Mouse (Mus musculus): ENCODE measurements around the gene Vmo1. TPM values are rescaled to one million over a fixed set of nuclear protein-coding genes. Genes with fewer than 3 reads are reported as not detected.
"Not testable (repeated sequence)": the region's sequence is repeated elsewhere in the genome, so short reads cannot be mapped to it uniquely, and the experiment has no call there.

The Vmo1 gene
- total RNA-seq, 2 experiments from 2014 or later: not detected

- not testable (repeated sequence) for DNase-seq (ENCODE audit: low spot score in 2 of 2)
Measured at GRCm38 (mm10) chr11:70473291-70473690, 41.1 kb downstream of the Vmo1 start.

- DNase-seq (ENCODE audit: low spot score in 2 of 2): no peak
Measured at GRCm38 (mm10) chr11:70472716-70473115, 41.7 kb downstream of the Vmo1 start.

- DNase-seq (ENCODE audit: low spot score in 2 of 2): no peak
Measured at GRCm38 (mm10) chr11:70469764-70470163, 44.7 kb downstream of the Vmo1 start.

- DNase-seq (ENCODE audit: low spot score in 2 of 2): no peak
Measured at GRCm38 (mm10) chr11:70467902-70468619, 46.4 kb downstream of the Vmo1 start.

- DNase-seq (ENCODE audit: low spot score in 2 of 2): peak; percentile 27
Measured at GRCm38 (mm10) chr11:70465824-70466223, 48.6 kb downstream of the Vmo1 start.

- DNase-seq (ENCODE audit: low spot score in 2 of 2): no peak
Measured at GRCm38 (mm10) chr11:70465211-70465610, 49.2 kb downstream of the Vmo1 start.

- DNase-seq (ENCODE audit: low spot score in 2 of 2): no peak
Measured at GRCm38 (mm10) chr11:70463970-70464369, 50.4 kb downstream of the Vmo1 start.

Other genes with a start within 250 kb of the Vmo1 start
- under 1 TPM; 0.19 to 0.40 TPM for gene Alox12e, start 192.0 kb downstream of the Vmo1 start, total RNA-seq (2021)
- gene Alox15, start 162.6 kb downstream of the Vmo1 start, total RNA-seq (2021): not detected
- 10 to 100 TPM; 33.1 to 34.6 TPM for gene Pelp1, start 104.6 kb downstream of the Vmo1 start, total RNA-seq (2021)
- gene Arrb2, start 82.0 kb downstream of the Vmo1 start, total RNA-seq (2021): 10 to 100 TPM; 68.1 to 76.7 TPM
- 10 to 100 TPM; 13.9 to 15.4 TPM for gene Med11, start 62.7 kb downstream of the Vmo1 start, total RNA-seq (2021)
- gene Zmynd15, start 55.2 kb downstream of the Vmo1 start, total RNA-seq (2021): 1 to 10 TPM in 1 of 2 experiments, under 1 TPM in 1; 0.23 to 1.4 TPM
- gene Cxcl16, start 54.6 kb downstream of the Vmo1 start, total RNA-seq (2021): 1 to 10 TPM in 1 of 2 experiments, under 1 TPM in 1; 0.42 to 1.4 TPM
- gene Tm4sf5, start 9.4 kb downstream of the Vmo1 start, total RNA-seq (2021): under 1 TPM in 1 of 2 experiments, not detected in 1; 0.37 TPM
- not detected for gene Gltpd2, start 4.6 kb upstream of the Vmo1 start, total RNA-seq (2021)
- 100 to 1,000 TPM; 184 to 189 TPM for gene Psmb6, start 10.8 kb upstream of the Vmo1 start, total RNA-seq (2021)
- not detected for gene Gm40193, start 18.3 kb upstream of the Vmo1 start, total RNA-seq (2021)
- gene Pld2, start 25.4 kb upstream of the Vmo1 start, total RNA-seq (2021): 10 to 100 TPM; 13.3 to 15.8 TPM
- 100 to 1,000 TPM; 396 to 435 TPM for gene Mink1, start 48.3 kb upstream of the Vmo1 start, total RNA-seq (2021)
- gene 4930544D05Rik, start 101.2 kb upstream of the Vmo1 start, total RNA-seq (2021): under 1 TPM in 1 of 2 experiments, not detected in 1; 0.65 TPM
- gene Chrne, start 104.6 kb upstream of the Vmo1 start, total RNA-seq (2021): under 1 TPM in 1 of 2 experiments, not detected in 1; 0.63 TPM
- gene Gp1ba, start 124.5 kb upstream of the Vmo1 start, total RNA-seq (2021): not detected
- 10 to 100 TPM; 86.4 to 90.1 TPM for gene Rnf167, start 132.6 kb upstream of the Vmo1 start, total RNA-seq (2021)
- 100 to 1,000 TPM; 120 to 124 TPM for gene Slc25a11, start 132.9 kb upstream of the Vmo1 start, total RNA-seq (2021)
- 100 to 1,000 TPM; 224 to 231 TPM for gene Pfn1, start 140.0 kb upstream of the Vmo1 start, total RNA-seq (2021)
- gene Eno3, start 142.6 kb upstream of the Vmo1 start, total RNA-seq (2021): 1 to 10 TPM; 7.3 to 8.8 TPM
- gene Spag7, start 154.8 kb upstream of the Vmo1 start, total RNA-seq (2021): 10 to 100 TPM; 47.5 to 52.8 TPM
- gene Camta2, start 173.5 kb upstream of the Vmo1 start, total RNA-seq (2021): 100 to 1,000 TPM; 217 to 224 TPM
- 1 to 10 TPM; 1.8 to 2.2 TPM for gene Inca1, start 185.5 kb upstream of the Vmo1 start, total RNA-seq (2021)
- 10 to 100 TPM; 54.8 to 57.7 TPM for gene Kif1c, start 185.9 kb upstream of the Vmo1 start, total RNA-seq (2021)
- gene Zfp3, start 249.6 kb upstream of the Vmo1 start, total RNA-seq (2021): 10 to 100 TPM; 17.2 to 17.9 TPM